In the genomic region with DNA sequence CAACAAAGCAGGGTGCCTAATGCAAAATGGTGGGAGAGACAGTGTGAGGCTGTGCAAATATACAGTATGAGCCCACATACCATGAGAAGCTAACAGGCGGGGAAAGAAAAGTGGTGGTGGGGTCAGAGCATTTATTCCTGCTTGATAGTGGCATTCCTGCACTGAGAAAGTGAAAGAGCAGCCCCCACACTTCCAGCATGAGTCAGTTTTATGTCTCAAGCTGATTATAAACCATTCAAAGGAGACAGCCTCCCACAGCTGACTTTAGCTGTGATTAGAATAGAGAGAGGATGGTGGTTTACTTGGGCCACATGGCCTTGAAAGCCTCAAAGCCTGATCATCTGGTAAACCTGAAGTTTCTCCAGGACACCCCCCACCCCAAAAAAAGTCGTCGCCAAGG, we compare ENCODE assay signal across 20 mouse cellular contexts.
A peak's percentile ranks its signal among the peaks of the same experiment; 100 is the strongest.
DNase-seq lines count a peak whose midpoint lies in the region; ATAC-seq lines count a peak whose summit lies in the region.
"Had no signal": no experiment of that assay in that cellular context is flagged by ENCODE, and none has a peak within 500 bp of the region (broad histone marks: within the 10 kb centered on the region; RNA-seq: fewer than 3 reads in every experiment).

No protein-coding gene starts in this region.

- intact Hi-C loops in left cerebral cortex, postnatal 14 days (cut with DNase I): no loop called here

- no peak for DNase-seq in frontal cortex, postnatal 14 days (ENCODE audit: low spot score in 2 of 2)
- peak; percentile 47 to 63 for DNase-seq in right cerebral cortex, adult 2 months (ENCODE audit: low spot score in 2 of 2)
- no peak for DNase-seq in right cerebral cortex, postnatal 10 days (ENCODE audit: low spot score in 2 of 2)
- peak; percentile 13 to 28 for DNase-seq in left cerebral cortex, postnatal 14 days (ENCODE audit: low spot score in 2 of 2)
- no peak for DNase-seq in layer of hippocampus, adult 9-10 months (ENCODE audit: low spot score)
- DNase-seq in Muller cell, postnatal 12 days (ENCODE audit: inconsistent ontology term): no peak
- DNase-seq: adrenal gland, postnatal 25 days; cerebellum, adult 9-11 months; gastrocnemius, postnatal 14 days; heart, adult 11 months; kidney, postnatal 25 days; layer of hippocampus, adult 9-11 months; liver; lung, postnatal 36 days; retina, postnatal 1 day; thymus, postnatal 25 days had no signal

- peak; percentile 93 for ATAC-seq in frontal cortex, adult (ENCODE audit: low TSS enrichment)
- ATAC-seq: hindbrain, embryonic 16.5 days; intestine, embryonic 16.5 days; midbrain, embryonic 15.5 days had no signal

Comparison
In these comparisons a context has a peak if more than half of its experiments do, and no peak if none do; other contexts are left out.
1. DNase-seq: peak in right cerebral cortex, adult 2 months (2 of 2) and left cerebral cortex, postnatal 14 days (2 of 2); none in frontal cortex, postnatal 14 days (0 of 2), right cerebral cortex, postnatal 10 days (0 of 2), layer of hippocampus, adult 9-10 months (single experiment) and Muller cell, postnatal 12 days (single experiment).